Mouse (Mus musculus): ENCODE results near the gene Iqgap1. TPM values are rescaled to one million over a fixed set of nuclear protein-coding genes. Genes with fewer than 3 reads are reported as not detected.
"Not testable (repeated sequence)": the region's sequence is repeated elsewhere in the genome, so short reads cannot be mapped to it uniquely, and the experiment has no call there.

Gene Iqgap1
- total RNA-seq, 2 experiments from 2014 or later: 77.6 to 84.1 TPM

DNA sequence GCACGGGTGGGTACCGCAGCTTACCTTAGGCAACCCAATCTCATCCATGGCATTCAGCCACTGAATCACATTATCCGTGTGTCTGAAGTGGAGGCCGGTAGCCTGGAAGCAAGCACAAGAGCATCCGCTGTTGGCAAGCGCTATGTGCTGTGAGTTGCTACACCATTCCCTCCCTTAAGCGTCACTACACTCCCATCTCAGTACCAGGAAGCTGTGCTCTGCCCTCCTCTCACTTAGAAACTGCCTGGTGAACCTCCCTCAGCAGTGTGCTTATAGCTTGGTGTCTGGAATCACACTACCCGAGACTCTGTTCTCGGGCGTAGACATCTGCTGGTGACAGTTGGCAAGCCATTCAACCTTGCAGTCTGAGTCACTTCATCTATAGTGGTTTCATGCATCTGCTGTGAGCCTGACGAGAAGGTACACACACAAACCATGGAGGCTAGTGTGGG, 58.9 kb downstream of the Iqgap1 start:
- DNase-seq: no peak

DNA sequence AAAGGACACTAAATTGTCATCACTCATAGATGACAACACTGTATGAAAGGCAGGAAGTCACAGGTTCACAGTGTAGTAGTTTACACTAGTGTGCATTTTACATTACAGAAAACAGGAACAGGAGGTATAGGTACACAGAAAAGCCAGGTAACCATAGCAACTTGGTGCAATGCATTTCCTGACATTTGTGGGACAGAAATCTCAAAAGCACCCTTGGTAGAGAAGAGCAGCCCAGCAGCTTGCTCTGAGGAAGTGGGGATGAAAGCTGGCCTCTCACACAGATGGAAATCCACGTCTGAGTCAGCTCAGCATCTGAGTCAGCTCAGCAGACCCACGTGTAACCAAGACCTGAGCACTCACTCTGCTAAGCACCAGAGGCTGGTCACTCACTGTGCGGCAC, 59.7 kb downstream of the Iqgap1 start:
- no peak for DNase-seq

- DNase-seq: peak; percentile 67
These were observed 61.8 kb downstream of the Iqgap1 start for GRCm38 (mm10) chr7:80763864-80764437.

DNA sequence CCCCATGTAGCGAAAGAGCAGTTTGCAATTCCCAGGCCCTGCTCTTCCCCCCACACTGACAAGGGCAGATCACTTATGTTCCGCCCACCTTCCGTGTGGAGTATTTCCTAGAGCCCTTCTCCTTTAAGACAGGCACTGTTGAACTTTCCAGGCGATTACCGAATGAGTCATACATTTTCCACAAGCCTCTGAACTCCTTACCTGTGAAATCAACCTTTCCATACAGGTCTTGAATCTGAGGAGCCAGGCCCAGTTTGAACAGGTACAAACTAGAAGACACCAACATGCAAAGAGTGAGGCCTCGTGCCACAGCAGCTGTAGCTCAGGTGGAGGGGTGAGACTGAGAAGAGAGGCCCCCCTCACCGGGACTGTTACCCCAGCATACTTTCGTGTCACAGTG, 63.5 kb downstream of the Iqgap1 start:
- DNase-seq: no peak

GRCm38 (mm10) chr7:80754086-80754485, 71.7 kb downstream of the Iqgap1 start:
- DNase-seq: no peak

DNA sequence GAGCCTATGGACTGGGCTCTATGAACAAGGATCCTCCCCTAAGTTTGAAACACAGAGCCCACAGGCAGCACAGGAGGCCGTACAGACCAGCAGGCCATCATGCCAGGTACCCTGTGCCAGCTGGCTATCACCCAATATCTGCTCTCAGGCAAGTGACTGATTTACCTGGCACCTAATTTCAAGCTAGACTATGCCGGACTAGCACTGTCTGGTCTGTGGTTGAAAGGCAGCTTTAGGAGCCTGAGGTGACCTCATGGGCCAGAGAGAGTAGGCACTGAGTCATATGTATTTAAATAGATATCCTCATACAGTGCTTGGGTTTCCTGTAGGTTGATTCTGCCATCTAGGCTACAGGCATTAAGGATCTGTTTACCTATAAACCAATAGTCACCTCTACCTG, 72.2 kb downstream of the Iqgap1 start:
- peak; percentile 59 for DNase-seq

DNA sequence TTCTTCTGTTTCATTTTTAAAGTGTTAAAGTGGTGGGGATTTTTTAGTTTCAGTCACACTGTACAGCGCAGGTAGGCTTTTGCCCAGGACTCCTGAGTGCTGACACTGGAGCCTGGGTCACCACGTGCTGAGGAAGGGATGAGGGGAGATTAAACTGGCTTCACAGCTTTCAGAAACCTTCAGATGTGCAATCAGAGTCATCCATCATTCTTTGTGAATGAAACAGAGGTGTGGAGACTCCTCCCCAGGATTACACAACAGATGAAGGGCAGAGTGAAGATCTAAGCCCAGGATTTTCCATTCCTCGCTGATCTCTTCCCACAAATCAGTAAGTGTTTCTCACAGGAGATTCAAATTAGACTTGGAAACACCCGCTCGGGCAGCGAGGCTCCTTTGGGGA, 76.2 kb downstream of the Iqgap1 start:
- no peak for DNase-seq

DNA sequence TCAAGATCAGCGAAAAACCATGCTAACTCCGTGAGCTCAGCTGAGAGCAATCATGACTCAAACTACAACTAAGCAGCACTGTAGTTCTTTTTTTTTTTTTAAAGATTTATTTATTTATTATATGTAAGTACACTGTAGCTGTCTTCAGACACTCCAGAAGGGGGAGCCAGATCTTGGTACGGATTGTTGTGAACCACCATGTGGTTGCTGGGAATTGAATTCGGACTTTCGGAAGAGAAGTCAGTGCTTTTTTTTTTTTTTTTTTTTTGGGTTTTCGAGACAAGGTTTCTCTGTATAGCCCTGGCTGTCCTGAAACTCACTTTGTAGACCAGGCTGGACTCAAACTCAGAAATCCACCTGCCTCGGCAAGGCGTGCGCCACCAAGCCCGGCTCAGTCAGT, 76.7 kb downstream of the Iqgap1 start:
- DNase-seq: not testable (repeated sequence)

DNA sequence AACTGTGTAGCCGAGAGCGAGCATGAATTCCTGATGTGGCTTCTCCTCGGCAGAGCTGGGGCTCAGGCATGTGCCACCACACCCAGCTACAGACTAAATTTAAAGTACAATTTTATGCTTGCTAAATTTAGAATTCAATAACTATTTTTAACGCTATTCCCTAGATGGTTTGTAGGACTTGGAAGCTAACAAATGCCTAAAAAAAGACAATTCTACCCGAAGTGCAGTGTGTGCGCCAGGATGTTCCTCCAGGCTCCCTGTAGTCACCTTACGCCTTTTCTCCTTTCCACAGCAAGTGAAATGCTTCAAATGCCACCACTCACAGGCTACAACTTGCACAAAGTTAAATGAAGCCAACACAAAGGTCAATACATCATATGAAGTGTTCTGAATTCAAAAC, 78.4 kb downstream of the Iqgap1 start:
- DNase-seq: no peak

GRCm38 (mm10) chr7:80746166-80746761, 79.5 kb downstream of the Iqgap1 start:
- DNase-seq: no peak

- DNase-seq: no peak
These were observed 80.0 kb downstream of the Iqgap1 start for GRCm38 (mm10) chr7:80745746-80746145.

- DNase-seq: peak; percentile 30
These were observed 80.5 kb downstream of the Iqgap1 start for GRCm38 (mm10) chr7:80745250-80745649.

DNA sequence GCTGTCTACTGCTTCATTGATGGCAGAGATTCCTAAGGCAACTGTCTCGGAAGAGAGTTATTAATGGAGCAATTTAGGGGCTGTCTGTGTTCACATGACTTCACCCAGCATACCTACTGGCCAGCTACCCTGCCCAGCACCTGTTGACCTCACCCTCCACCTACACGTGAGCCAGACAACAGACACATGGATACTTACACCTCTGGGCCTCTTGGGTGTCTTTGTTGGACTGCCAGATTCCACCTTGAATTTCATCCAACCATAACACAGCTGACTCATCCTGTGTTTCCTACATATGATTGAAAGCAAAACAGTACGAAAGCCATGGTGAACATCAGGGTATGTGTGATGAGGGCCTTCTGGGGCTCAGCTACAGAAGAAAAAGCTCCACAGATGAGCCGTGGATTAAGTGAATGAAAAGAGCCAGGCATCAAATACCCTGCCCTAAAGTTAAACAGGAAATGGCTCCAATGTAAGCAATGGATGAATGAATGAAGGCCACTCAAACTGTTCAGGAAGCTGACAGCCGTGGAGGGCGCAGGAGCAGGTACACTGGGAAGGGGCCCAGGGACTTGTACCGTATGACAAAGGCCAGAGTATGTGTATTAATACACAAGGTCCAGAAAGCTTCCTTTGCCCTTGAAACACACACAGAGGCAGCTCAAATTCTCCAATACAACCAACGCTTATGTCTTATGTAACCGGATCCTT, 81.7 kb downstream of the Iqgap1 start:
- DNase-seq: no peak

- no peak for DNase-seq
These were observed 83.1 kb downstream of the Iqgap1 start for GRCm38 (mm10) chr7:80742671-80743070.

DNA sequence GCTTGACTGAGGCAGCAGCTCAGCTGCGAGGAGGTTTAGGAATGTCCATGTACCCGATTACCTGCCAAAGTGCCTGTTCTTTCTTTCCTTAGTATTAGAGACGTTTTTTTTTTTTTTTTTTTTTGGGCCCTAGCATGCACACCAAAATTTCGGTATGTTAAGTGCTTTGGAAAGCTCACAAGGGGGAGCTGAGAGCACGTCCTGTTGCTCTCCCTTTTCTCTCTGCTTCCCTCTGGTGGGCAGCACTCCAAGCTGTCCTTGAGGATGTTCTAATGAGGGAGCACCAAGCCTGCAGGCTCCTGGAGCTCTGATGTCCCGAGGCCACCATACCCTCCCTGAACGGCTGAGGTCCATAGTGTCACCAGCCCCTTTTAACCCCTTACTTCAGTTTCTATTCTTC, 84.8 kb downstream of the Iqgap1 start:
- peak; percentile 90 for DNase-seq

- DNase-seq: no peak
These were observed 89.6 kb downstream of the Iqgap1 start for GRCm38 (mm10) chr7:80736199-80736598.

DNA sequence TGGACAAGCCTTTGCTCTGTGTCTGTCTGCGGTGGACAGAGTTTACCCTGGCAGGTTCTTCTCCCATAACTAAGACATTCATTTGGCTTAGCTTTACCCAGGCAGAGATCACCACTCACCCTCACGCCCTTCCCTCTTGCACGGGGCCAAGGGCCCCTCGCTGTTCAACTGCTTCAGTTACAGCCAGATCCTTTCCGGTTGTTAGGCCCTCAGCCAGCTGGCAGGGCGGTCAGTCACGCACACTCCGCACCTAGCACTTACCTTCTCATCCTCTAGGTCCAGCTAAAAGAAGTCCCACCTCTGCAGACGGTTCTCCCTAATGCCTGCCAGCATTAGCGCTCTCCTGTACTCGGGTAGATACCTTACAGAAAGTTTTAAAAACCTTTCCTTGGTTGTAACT, 92.8 kb downstream of the Iqgap1 start:
- DNase-seq: peak; percentile 23

DNA sequence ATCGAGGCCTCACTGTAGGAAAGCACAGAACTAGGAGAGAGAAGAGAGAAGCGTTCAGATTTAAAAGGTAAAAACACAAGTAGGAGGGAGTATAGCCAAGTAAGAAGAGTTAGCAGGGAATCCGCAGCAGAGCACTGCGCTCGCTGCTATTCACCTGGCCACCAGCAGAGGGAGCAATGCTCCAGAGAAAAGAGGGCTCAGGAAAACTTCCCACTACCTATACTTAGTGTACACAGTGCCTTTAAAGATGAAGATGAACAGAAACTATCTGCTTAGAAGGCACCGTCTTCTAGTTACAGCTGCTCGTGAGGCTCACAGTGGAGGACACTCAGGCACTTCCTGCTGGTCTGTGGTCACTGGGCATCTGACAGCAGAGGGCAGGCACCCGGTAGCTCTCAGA, 96.1 kb downstream of the Iqgap1 start:
- peak; percentile 86 for DNase-seq

GRCm38 (mm10) chr7:80721041-80721440, 104.7 kb downstream of the Iqgap1 start:
- DNase-seq: no peak

DNA sequence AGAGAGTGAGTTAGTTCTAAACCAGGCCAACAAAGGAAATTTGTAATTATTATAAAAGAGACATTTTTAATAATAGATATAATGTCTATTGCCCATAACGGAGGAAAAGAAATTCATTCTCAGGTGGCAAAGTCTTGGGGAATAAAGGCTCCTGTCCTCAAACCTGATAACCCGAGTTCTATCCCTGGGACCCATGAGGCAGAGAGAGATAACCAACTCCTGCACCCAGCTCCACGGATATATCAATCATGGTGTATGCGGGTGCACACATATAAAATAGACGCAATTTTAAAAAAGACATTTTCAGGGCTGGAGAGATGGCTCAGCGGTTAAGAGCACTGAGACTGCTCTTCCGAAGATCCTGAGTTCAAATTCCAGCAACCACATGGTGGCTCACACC, 106.2 kb downstream of the Iqgap1 start:
- DNase-seq: no peak

- DNase-seq: no peak
These were observed 106.7 kb downstream of the Iqgap1 start for GRCm38 (mm10) chr7:80719038-80719437.

GRCm38 (mm10) chr7:80718471-80718870, 107.3 kb downstream of the Iqgap1 start:
- DNase-seq: no peak

GRCm38 (mm10) chr7:80716758-80717157, 109.0 kb downstream of the Iqgap1 start:
- DNase-seq: no peak

GRCm38 (mm10) chr7:80715306-80715705, 110.5 kb downstream of the Iqgap1 start:
- no peak for DNase-seq
